Mouse (Mus musculus): ENCODE results near the gene St6galnac6. TPM values are rescaled to one million over a fixed set of nuclear protein-coding genes. Genes with fewer than 3 reads are reported as not detected.

The St6galnac6 gene
- polyA plus RNA-seq, 1 experiment, result 98.8 TPM

DNA sequence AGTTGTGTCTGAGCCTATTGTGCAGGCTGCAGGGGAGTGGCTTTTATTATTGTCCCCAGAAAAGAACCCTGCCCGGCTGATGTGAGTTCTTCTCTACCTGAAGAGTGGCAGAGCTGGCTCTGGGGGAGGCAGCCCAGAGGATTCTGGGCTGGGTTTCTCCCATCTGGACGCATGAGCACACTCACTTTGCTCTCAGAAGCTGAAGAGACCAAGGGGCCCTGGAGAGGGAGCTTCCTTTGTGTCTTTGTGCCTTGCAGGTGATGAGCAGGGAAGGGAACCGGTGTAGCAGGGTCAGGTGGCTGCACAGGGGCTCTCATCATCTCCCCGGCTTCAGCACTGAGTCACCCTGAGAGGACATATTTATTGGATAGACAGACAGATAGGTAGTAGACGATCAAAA, 62.8 kb downstream of the St6galnac6 start:
- DNase-seq (ENCODE audit: extremely low spot score in 1 of 2, low spot score in 1 of 2), result no peak

DNA sequence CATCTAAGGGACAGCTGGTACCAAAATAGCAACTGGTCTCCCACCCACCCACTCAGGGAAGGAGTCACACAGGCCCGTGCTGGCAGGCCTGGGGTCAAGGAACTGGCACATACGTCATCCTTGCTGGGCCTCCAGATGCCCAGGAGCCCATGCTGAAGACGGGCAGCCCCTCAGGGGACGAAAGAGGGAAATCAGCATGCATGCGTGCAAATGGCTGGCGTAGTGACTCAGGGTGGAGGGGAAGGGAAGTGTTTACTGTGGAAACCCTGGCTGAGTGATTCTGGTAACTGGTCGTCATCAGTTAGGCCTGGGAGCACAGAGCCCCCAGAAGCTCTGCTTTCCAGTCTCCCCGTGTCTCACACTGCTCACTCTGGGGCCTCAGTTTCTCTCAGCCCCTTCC, 65.8 kb downstream of the St6galnac6 start:
- no peak for DNase-seq (ENCODE audit: extremely low spot score in 1 of 2, low spot score in 1 of 2)

DNA sequence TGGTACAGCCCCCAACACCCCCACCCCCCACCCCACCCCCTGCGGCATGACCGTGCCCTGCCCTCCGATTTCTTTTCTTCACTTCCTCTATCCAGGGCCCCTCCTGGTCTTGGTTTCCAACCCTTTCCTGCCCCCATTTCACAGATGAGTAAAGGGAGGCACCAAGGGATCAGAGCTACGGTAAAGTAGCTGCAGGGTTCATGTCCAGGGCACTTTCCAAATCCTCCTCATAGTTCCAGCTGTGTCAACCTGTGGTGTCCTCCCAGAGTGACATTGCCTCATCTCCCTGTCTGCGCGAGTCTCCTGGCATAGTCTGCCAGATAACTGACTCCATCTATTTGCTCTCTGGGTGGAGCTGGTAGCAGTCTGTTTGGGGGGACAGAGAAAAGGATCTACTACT, 66.3 kb downstream of the St6galnac6 start:
- DNase-seq (ENCODE audit: extremely low spot score in 1 of 2, low spot score in 1 of 2), result no peak

DNA sequence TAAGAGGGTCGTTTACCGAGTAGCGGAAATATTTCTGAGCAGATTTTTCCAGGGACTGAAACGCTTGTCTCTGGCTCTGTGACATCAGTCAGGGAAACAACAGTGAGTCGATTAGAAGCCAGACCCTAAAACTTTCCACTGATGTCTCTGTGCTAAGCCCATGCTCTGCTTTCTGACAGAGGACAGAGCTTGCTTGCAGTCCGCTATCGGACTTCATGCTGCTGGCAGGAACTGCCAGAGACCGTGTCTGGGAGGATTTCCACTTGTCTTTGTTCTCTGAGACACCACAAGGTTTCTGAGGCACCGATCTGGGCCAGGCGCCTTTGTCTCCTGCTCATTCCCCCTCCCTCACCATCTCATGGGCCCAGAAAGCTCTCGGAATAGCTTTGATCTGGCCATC, 68.3 kb downstream of the St6galnac6 start:
- DNase-seq (ENCODE audit: extremely low spot score in 1 of 2, low spot score in 1 of 2), result no peak

DNA sequence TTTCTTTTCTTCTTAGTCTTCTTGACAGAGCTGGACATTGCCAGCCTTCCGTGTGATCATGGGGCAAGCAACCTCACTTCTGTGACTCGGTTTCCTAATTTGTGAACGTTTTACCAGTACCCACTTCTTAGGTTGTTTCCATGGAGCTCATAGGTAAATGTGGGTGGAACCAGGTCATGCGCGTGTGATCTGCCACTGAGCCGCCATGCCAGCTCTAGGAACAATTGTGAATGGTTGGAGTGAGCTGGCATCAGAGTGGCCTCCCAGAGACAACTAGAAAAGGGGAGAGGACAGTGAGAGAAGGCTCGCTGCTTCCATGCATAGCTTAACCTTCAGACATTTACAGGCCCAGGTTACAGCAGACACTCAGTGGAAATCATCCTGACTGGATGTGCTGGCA, 68.7 kb downstream of the St6galnac6 start:
- DNase-seq (ENCODE audit: extremely low spot score in 1 of 2, low spot score in 1 of 2), result no peak

DNA sequence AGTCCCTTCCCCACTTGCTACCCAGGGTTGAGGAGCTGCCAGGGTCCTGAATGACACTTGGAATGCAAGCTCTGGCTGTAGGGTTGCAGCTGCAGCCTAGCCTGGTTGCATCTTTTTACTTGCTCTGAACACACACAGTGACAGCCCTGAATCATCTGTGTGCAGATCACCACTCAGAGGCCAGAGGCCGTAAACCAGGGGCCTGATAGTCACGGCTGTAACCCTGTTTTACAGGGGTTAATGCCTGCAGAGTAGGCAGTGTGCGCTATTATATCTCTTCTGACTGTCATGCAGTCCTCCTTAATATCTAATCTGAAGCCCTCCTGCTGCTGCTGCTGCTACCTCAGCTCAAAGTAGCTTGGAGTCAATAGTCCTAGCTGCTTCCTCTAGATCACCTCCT, 70.4 kb downstream of the St6galnac6 start:
- no peak for DNase-seq (ENCODE audit: extremely low spot score in 1 of 2, low spot score in 1 of 2)

Other genes starting within 250 kb of the St6galnac6 start
- gene Ciz1, start 247.4 kb upstream of the St6galnac6 start, polyA plus RNA-seq (2012; rRNA removed), result 164 and 170 TPM in 2 replicates
- 1,288 and 1,302 TPM in 2 replicates for gene Dnm1, start 246.4 kb upstream of the St6galnac6 start, polyA plus RNA-seq (2012; rRNA removed)
- gene 1110008P14Rik, start 217.8 kb upstream of the St6galnac6 start, polyA plus RNA-seq (2012; rRNA removed), result 396 and 571 TPM in 2 replicates
- 0.18 and 0.80 TPM in 2 replicates for gene Lcn2, start 211.5 kb upstream of the St6galnac6 start, polyA plus RNA-seq (2012; rRNA removed)
- gene Ptges2, start 203.8 kb upstream of the St6galnac6 start, polyA plus RNA-seq (2012; rRNA removed), result 53.2 and 59.4 TPM in 2 replicates
- gene Naif1, start 149.3 kb upstream of the St6galnac6 start, polyA plus RNA-seq (2012; rRNA removed), result 3.1 and 3.2 TPM in 2 replicates
- 44.3 and 49.9 TPM in 2 replicates for gene Slc25a25, start 148.3 kb upstream of the St6galnac6 start, polyA plus RNA-seq (2012; rRNA removed)
- gene Fam102a, start 64.4 kb upstream of the St6galnac6 start, polyA plus RNA-seq (2012; rRNA removed), result 34.3 and 41.8 TPM in 2 replicates
- gene Dpm2, start 28.9 kb upstream of the St6galnac6 start, polyA plus RNA-seq (2012; rRNA removed), result 145 and 160 TPM in 2 replicates
- gene Pip5kl1, start 24.9 kb upstream of the St6galnac6 start, polyA plus RNA-seq (2012; rRNA removed), result 22.7 and 23.6 TPM in 2 replicates
- gene 9430097D07Rik, start 24.0 kb upstream of the St6galnac6 start, polyA plus RNA-seq (2012; rRNA removed), result 0.38 and 0.46 TPM in 2 replicates
- 32.4 and 34.4 TPM in 2 replicates for gene St6galnac4, start 12.6 kb upstream of the St6galnac6 start, polyA plus RNA-seq (2012; rRNA removed)
- 151 and 154 TPM in 2 replicates for gene Ak1, start 22.0 kb downstream of the St6galnac6 start, polyA plus RNA-seq (2012; rRNA removed)
- 34.7 and 37.7 TPM in 2 replicates for gene Eng, start 46.9 kb downstream of the St6galnac6 start, polyA plus RNA-seq (2012; rRNA removed)
- gene Fpgs, start 104.4 kb downstream of the St6galnac6 start, polyA plus RNA-seq (2012; rRNA removed), result 16.8 and 24.8 TPM in 2 replicates
- gene Cdk9, start 113.4 kb downstream of the St6galnac6 start, polyA plus RNA-seq (2012; rRNA removed), result 250 and 268 TPM in 2 replicates
- 28.1 and 28.6 TPM in 2 replicates for gene Sh2d3c, start 121.3 kb downstream of the St6galnac6 start, polyA plus RNA-seq (2012; rRNA removed)
- 3.2 and 3.5 TPM in 2 replicates for gene 6330409D20Rik, start 141.3 kb downstream of the St6galnac6 start, polyA plus RNA-seq (2012; rRNA removed)
- gene Tor2a, start 157.5 kb downstream of the St6galnac6 start, polyA plus RNA-seq (2012; rRNA removed), result 60.0 and 69.0 TPM in 2 replicates
- gene Ttc16, start 175.9 kb downstream of the St6galnac6 start, polyA plus RNA-seq (2012; rRNA removed), result 1.7 and 1.9 TPM in 2 replicates
- gene Ptrh1, start 176.1 kb downstream of the St6galnac6 start, polyA plus RNA-seq (2012; rRNA removed), result 7.9 and 8.9 TPM in 2 replicates
- 1.8 and 4.8 TPM in 2 replicates for gene Cfap157, start 184.7 kb downstream of the St6galnac6 start, polyA plus RNA-seq (2012; rRNA removed)
- 666 and 673 TPM in 2 replicates for gene Stxbp1, start 247.5 kb downstream of the St6galnac6 start, polyA plus RNA-seq (2012; rRNA removed)

Data from frontal cortex, adult 2 months (tissue).